Mouse (Mus musculus) right cerebral cortex, postnatal 10 days (tissue): ENCODE data around the gene Rtbdn.

Experiments
- DNase-seq, 2 experiments: peaks; one replicate each; pipeline ENCODE4 v3.0.0; 2021; ENCODE audit warnings: low spot score in 2 of 2

The Rtbdn gene

DNA sequence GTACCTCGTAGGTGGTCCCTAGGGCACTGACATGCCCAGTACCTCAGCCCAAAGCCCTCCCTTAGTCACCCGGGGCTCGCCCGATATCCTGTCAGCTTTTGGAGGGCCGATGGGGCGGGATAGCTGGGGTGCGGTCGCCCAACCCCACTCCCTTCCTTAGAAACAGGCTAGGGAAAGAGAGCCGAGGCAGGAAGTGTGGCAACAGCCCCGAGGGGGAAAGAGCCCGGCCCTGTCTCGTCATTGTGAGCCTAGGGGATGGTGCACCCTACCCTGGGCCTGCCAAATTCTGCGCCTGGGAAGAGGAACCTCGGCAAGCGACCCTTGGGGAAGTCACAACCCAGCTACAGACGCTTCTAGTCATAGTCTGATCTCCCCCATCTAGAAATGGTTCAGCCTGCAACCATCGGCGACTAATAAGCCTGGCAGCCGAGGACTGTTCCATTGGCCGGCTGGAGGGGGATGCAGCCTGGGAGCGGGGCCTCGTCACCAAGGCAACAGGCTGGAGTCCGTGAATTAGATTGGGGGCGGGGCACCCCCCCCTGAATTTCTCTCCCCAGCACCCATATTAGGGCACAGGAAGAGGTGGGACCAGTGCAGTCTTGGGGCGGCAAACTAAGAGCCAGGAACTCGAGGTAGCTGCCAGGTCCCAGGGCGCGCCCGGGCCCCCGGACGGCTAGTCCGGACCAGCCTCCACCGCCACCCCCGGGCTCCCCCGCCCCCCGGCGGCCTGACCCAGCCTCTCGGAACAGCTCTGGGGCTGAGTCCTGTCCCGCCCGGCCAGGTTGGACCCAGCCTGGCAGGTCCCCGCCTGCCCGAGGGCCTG, 33.0 kb downstream of the Rtbdn start:
- DNase-seq = peak; percentile 95

DNA sequence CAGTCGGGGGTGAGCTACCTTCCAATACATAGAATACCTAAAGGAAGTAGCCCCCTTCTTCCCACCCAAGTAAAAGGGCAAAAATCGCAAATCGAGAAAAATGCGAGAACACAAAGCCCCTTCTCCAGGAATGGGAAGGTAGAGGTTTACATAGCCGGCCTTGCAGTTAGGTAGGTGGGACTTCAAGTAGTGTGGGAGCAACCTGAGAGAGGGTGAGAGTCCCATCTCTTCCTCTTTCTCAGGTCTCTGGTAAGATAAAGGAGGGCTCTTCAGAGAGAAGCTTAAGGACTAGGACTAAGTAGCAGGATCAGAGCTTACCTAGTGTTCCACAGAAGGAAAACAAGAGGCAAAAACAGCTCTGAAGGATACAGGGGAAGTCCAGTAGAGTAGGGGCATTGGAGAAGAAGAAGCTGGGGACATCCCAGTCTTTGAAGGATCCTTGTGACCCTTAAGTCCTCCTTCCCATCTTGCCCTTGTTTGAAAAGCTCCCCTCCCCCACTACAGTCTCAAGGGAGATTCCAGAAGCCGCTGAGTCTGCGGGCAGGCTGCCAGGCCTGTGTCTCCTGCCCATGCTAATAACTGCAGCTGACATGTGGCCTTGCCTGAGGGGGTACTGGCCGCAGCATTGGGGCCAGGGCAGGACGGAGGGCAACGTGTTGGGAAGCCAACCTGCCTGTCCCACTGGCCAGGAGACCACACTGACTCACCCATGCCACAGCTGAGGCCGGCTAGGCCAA, 34.0 kb downstream of the Rtbdn start:
- peak; percentile 83 to 88 for DNase-seq

DNA sequence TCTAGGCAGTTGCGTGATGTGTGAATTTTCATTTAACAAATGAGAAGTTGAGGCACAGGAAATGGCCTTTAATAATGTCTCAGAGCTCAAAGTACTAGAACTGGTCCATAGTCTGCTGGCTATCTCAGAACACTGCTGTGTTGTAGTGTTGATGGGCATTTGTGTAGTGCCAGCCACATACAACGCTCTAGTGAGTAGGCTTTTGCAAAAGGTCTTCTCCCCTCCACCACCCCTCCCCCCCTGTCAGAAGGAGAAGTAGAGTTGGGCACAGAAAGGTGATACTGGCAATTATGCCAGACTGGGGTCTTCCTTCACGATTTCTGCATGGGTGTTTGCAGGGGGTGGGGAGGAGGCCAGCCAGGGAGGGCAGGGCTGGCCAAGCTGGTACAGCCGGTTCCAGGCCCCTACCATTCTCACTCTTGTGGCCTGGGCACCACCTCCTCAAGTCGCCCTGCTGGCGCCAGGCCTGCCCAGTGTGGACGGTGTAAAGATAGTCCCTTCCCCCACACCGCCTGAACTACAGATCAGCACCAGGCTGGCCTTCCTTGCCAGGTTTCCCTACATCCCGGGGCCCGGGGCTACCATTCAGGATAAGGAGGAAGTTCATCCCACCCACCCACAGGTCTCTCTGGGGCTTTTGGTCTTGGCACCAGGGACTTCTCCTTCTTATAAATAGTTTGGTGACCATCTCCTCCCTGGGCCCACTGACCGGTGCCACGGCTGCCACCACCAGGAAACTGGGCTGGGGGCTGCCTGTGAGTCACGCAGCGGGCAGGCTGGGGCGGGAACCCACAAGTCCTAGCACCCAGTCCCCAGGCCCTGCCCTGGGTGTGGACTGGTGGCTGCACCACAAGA, 35.1 kb downstream of the Rtbdn start:
- DNase-seq = peak; percentile 46 to 48

DNA sequence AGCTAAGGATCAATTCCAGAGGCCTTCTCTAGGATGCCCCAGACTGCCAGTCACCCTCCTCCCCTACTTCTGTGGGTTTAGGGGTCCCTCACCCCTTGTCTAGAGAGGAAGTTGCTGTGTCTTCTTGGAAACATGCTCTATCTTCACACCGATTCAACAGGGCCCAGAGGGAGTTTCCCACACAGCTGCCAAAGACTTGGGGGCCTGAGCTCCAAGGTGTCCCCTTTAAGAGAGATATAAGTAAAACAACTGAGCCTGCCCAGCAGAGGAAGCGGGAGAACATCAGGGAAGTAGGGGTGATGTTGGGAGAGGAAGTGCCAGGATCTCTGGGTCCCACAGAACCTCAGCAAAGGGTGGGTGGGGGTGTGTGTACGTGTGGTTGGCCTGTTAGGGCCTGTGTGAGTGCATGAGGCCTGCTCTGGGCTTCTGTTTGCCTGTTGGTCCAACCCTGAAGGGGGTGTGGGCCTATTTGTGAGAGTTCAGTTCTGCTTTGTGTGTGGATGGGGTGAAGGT, 35.8 kb downstream of the Rtbdn start:
- no peak for DNase-seq

DNA sequence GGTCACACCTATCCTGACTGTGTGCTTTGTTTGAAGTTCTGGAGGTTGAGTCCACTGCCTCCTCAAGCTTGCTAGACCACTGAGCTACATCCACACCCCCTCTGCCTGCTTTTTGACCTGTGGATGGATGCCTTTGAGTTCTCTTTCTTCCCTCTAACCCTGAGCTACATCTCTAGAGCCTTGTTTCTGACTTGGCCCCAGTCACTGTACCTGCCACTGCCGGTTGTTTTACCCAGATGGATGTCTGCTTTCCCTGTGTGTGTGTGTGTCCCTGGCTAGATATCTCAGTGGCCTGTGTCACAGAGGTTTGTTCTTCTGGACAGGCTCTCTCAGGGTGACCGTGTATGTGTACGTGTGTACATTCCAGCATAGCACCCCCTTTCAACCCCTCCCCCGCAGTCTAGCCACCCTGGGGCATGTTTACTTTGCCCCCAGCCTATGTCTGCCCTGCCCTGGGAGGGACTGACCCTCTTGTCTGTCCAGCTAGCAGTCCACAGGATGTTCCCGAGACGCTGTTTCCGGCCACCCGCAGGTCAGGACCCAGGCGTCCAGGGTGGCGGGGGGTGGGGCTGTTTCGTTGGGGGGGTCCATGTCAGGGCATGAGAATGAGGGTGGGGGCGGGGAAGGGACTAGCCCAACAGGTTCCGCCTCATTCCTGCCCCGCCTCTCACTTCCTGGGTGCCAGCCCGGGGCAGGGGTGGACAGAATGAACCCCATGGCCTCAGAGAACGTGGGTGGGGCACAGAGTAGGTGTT, 37.7 kb downstream of the Rtbdn start:
- DNase-seq = peak in 1 of 2 experiments; percentile 55

DNA sequence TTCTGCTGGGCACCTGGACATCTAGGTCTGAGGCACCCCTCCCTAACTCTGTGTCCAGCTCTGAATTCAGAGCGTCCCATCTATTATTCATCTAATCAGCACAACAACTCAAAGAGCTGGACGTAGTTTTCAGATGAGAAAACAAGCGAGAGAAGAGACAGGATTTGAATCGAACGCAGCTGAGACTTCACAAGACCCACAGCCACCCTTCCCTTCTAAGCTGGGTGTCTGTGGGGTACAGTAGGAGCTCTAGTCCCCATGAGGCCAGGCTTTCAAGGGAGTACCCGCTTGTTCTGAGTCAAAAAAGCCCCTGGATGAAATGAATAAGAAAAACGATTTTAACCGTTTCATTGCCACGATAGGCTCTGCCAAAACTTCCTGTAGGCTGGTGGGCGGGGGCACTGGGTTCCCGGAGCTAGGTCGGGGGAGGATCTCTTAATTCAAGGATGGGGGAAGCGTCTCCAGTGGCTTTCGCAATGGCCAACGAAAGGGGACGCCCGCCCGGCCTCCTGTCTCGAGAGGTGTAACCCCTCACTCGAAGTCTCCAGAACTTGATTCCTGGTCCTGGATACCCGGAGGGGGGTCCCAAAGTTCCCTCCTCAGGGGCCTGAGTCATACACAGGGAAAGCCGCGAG, 38.4 kb downstream of the Rtbdn start:
- no peak for DNase-seq

DNA sequence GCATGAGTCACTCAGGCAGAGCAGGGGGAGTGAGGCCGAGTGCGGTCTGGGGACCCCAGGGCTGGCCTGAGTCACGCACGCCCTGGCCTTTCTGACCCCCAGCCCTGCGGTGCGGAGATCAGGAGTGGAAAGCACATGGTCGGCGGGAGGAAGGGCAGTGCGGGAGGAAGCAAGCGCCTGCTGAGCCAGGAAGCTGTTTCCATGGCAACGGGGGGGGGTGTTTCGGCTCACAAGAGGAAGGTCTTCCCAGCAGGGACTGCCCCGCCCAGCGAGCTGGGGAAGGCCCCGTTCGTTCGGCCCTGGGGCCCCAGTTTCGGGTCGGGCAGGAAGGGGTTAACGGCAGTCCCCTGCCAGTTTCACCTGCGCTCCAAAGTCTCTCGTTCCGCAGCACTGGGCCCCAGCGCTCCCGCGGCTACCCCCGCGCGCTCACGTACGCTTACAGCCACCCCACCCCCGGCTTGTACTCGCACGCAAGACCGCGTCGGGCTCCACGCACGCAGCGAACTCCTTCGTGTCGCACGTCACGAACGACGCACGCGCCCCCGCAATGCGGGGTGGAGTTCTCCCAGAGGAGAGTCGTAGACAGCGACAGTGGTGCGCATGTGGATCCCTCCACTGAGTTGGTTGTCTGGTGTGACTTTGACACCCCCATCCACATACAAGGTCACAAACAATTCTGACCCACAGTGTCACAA, 39.0 kb downstream of the Rtbdn start:
- peak; percentile 96 for DNase-seq

DNA sequence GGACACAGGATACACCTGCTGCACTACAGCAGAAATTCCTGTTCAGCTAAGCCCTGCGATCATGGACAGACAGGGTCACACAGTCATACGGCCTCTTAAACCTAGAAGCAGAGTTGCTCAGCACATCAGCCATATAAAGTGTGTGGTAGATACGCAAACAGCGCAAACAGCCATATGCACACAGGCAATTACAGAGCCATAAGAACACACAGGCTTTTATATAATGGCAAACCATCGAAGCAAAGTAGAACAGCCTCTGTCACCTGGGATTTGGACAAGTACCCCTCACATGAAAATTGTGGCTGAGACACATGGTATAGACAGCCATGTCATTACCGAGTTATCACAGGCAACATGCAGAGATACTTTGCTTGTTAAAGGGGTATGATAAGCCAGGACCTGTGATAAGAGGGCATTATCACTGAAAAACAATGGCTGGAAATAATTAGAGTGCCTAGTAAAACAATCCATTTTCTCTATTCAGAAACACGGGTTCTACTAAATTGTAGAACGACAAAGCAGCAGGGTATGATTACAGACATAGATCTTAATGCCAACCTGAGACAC, 39.7 kb downstream of the Rtbdn start:
- DNase-seq = no peak

DNA sequence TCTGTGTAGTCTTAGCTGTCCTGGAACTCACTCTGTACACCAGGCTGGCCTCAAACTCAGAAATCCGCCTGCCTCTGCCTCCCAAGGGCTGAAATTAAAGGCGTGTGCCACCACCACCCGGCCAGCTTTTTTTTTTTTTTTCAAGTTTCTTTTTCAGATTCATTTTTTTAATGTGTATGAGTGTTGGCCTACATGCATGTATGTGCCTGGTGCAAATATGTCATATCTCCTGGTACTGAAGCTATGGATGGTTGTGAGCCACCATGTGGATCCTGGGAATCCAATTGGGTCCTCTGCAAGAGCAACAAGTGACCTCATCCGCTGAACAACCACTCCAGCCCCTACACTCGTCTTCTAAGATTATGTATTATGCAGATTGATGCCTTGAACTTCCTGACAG, 40.6 kb downstream of the Rtbdn start:
- no peak for DNase-seq

DNA sequence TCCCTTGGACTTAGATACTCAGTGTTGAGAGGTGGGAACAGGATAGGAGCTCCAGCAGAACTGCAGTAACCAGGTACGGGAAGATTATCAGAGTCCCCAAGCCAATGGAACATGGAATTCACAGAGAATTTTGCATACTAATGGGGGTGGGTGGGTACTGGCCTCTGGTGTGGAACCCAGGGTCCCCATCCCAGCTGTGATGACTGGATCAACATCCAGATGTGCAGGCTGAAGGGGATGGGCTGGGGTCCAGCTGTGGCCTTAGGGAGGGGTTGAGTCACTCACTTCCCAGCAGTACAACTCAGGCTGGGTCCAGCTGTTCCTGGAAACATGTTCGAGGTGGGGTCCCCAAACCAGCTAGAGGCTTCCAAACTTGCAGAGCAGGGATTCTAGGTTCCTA, 41.1 kb downstream of the Rtbdn start:
- DNase-seq = no peak

DNA sequence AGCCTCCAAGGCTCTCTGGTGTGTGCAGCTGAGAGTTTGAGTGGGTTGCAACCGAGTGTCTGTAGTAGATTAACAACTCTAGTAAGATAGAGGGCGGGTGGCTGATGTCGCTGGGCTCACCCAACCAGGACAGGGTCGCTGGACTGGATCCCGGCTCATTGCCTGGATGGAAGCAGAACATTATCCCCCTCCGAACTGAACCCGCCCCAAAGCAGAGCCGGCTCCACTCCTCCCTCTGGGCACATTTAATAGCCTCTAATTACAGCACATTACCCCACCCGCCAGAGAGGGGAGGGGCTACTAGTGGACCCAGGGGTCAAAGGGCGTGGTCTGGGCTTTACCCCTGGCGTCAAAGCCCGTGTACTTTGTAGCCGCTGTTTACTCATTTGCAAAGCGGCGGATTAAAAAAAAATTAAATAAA, 42.5 kb downstream of the Rtbdn start:
- peak in 1 of 2 experiments; percentile 58 for DNase-seq

DNA sequence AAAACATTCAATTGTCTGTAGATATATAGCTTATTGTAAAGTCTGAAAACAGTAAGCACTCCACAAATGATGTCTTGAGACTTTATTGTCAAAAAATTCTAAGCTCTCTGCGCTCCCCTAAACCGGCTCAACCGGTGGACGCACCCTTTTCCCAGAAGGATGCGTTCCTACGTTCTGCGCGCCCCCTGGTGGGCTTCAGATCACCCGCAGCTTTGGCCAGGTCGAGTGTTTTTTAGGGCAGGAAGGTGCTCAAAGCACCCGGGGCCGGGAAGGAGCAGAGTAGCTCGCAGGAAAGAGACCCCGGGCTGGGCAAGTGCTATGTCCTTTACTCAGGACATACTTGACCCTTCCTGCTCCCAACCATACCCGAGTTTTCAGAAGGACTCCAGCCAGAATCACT, 43.0 kb downstream of the Rtbdn start:
- peak; percentile 92 to 94 for DNase-seq

DNA sequence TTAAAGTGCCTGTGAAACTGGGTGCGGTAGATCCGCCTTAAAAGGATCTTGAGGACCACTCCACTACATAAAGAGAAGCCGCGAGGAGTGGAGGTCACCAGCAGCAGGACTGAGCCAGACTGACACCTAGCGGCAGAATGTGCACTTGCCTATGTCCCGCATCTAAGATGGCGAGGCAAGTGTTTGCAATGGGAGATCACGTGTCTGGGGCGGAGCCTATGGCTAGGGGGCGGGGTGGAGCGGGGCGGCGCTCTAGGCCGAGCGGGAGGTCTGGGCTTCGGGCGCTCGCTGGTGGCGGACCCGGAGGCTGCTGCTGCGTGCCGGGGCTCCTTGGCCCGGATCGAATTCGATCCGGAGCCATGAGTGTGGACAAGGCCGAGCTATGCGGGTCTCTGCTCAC, 43.6 kb downstream of the Rtbdn start, which contains the start of gene Hook2:
Gene Hook2 (plus strand): TSS at position 255 of the 400 bp plus-strand sequence.
- peak; percentile 98 for DNase-seq

DNA sequence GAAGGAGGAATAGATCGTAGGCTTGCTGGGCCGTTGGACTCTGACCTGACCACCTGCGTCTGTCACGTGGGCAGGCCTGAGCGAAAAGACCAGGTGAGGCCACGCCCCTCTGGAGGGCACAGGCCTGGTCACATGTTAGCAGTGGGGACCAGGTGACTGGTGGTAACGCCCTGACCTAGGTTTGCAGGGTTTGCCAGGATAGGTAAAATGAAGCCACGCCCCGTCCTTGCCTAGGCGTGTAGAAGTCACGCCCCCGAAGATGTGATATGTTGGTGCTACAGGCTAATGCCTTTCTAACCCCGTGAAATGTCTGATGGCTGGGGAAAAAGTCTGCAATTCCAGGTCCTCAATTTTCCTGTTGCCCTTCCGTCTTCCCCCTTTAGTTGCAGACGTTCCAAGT, 44.0 kb downstream of the Rtbdn start:
- DNase-seq = peak in 1 of 2 experiments; percentile 64

DNA sequence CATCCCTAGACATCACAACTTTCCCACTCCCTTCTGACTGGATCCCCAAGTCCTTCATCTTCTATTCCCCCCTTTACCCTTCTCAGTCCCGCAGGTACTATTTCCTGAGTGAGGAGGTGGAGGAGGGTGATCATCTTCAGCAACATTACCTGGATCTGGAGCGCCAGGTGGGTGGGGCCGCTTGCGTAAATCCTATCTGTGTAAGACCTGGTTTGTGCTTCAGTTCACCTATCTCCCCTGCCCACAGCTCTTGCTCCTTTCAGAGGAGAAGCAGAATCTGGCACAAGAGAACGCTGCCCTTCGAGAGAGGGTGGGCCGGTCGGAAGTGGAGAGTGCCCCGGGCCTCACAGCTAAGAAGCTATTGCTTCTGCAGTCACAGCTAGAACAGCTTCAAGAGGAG, 47.6 kb downstream of the Rtbdn start:
- no peak for DNase-seq

DNA sequence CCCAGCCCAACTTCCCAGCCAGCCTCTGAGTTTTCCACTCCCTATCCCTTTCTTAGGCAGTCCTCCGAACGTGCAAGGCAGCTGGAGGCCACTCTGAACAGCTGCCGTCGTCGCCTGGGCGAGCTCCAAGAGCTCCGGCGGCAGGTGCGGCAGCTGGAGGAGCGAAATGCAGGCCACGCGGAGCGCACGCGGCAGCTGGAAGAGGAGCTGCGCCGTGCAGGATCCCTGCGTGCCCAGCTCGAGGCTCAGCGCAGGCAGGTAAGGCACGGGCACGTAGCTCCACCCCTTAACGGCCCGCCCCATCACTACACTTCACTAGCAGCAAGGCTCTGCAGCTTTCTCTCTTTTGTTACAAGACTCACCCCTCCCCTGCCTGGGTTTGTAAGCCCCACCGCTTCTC, 48.9 kb downstream of the Rtbdn start:
- DNase-seq = no peak

DNA sequence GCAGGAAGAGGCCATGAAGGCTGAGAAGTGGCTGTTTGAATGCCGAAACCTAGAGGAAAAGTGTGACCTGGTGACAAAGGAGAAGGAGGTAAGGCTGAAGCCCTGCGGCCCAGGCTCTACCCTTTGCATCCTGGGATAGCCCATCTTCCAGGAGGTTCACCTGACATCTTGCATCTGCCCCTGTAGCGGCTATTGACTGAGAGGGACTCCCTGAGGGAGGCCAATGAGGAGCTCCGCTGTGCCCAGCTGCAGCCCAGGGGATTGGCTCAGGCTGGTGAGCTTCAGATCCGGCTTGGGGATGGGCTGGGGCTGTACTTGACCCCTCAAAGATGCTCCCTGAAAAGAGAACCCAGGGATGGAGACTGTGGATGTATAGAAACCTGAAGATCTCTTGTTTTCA, 50.2 kb downstream of the Rtbdn start:
- no peak for DNase-seq

DNA sequence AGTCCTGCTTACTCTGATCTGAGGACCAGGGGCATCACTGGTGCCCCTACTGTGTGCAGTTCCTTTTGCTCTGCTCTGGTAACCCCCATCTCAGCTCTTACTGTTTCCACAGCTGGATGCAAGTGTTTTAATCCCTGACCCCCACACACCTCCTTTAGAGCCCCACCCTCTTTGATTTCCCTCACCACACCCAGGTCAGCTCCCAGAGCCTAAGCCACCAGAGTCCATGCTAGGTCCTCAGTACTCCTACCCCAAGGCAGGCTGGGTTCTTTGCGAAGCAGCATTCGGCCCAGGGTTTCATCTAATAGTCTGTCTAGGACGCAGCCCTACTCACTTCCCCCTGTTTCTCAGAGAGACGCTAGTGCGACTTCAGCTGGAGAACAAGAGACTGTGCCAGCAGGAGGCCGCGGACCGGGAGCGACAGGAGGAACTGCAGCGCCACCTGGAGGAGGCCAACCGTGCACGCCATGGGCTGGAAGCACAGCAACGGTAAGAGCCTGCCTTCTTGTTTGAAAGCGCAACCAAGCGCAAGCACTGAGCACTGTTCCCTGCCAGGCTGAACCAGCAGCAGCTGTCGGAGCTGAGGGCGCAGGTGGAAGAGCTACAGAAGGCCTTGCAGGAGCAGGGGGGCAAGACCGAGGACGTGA, 51.0 kb downstream of the Rtbdn start:
- peak; percentile 92 to 94 for DNase-seq
